Mouse (Mus musculus) erythroblast, embryonic 14.5 days (primary cell): ENCODE data around the gene Casq1. TPM values are rescaled to one million over a fixed set of nuclear protein-coding genes. Genes with fewer than 3 reads are reported as not detected.

ENCODE experiments used
- H3K27me3 ChIP-seq: 2 replicates; pipeline ENCODE4 v1.6.1; 2012; ENCODE audit warnings: inconsistent platforms; ENCODE audit not compliant: control insufficient read depth
- H3K36me3 ChIP-seq: 2 replicates; pipeline ENCODE4 v1.6.1; 2012; ENCODE audit warnings: mild to moderate bottlenecking, inconsistent platforms; ENCODE audit not compliant: control insufficient read depth
- H3K4me1 ChIP-seq: 2 replicates; pipeline ENCODE4 v1.6.1; 2012; ENCODE audit warnings: inconsistent platforms; ENCODE audit not compliant: control insufficient read depth
- H3K4me3 ChIP-seq: replicated peaks from 2 replicates; pipeline ENCODE3; 2012; ENCODE audit warnings: moderate library complexity, mild to moderate bottlenecking, inconsistent platforms
- H3K9me3 ChIP-seq: 2 replicates; pipeline ENCODE4 v1.6.1; 2012; ENCODE audit warnings: low read length, inconsistent platforms, mixed read lengths; ENCODE audit not compliant: control insufficient read depth
- GATA1 ChIP-seq: IDR thresholded peaks from 2 replicates; pipeline ENCODE4 v1.6.1; 2012; ENCODE audit warnings: low read length, inconsistent platforms, mixed read lengths
- TAL1 ChIP-seq: IDR thresholded peaks from 3 replicates; pipeline ENCODE4 v1.6.1; 2012; ENCODE audit warnings: low read length, inconsistent platforms, mixed read lengths
- polyA plus RNA-seq: library from polyadenylated mRNA; stranded (reverse); fragments of >175 nt; gene quantifications from 2 replicates; pipeline ENCODE4 v1.2.3, GENCODE M21; 2012

Casq1 gene
- polyA plus RNA-seq, 1 experiment: not detected

DNA sequence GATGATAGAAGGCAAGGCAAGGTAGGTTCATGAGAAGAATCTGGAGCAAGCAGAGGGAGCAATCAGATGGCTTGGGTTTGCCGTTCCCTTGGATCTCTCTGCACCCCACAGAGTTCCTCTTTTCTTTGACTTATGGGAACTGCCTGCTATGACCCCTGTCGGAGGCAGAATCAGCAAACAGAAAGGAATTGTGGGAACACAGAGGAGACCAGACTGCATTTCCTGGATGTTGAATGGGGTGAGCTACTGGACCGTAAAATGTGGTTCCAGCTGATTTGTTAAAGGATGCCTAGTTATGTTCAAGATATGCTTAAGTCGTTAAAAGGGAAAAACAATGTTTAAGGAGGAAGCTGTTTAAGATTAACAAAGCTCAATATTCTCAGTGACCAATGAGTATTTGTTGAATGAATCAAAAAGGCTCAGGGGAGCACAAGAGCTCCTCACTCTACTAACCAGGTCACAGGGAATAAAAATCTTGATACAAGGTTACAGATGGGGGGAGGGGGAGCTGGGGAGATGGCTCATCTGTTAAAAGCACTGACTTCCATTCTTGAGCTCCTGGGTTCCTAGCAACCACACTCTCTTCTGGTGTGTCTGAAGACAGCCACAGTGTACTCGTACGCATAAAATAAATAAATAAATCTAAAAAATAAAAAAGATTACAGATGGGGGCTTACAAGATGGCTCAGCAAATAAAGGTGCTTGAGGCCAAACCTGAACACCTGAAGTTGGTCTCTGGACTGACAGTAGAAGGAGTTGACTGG lies 21.5 kb upstream of the Casq1 start:
- Histone ChIP-seq H3K36me3 (no peaks in the 10 kb centered on the region), H3K4me1 (no peaks in the 10 kb centered on the region), H3K9me3 (no peaks in the 10 kb centered on the region), H3K27me3 (peaks cover 17% of the 10 kb centered on the region), H3K4me3 (no peak overlapping the region)
- TF ChIP-seq GATA1: no peak
- no peak for TF ChIP-seq TAL1

DNA sequence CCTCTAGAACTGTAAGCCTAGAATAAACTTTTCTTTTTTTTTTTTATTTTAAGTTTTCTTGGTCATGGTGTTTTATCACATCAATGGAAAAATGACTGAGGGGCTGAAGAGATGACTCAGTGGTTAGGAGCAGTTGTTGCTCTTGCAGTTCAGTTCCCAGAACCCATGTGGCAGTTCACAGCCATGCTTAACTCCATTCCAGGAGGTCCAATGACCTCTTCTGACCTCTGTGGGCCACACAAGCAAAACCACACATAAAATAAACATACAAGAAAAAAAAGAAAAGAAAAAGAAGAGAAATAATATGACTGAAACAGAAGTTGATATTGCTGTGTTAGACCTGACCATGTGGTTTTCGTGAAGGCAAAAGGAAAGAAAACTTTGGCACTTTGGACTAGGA lies 9.5 kb upstream of the Casq1 start:
- no peaks in the 10 kb centered on the region for H3K4me1 ChIP-seq
- TF ChIP-seq GATA1 (no peak), TAL1 (no peak)
- no peaks in the 10 kb centered on the region for H3K9me3 ChIP-seq
- H3K4me3 ChIP-seq: no peak overlapping the region
- no peaks in the 10 kb centered on the region for H3K27me3 ChIP-seq
- no peaks in the 10 kb centered on the region for H3K36me3 ChIP-seq

GRCm38 (mm10) chr1:172228209-172228608 lies 8.5 kb upstream of the Casq1 start:
- H3K4me1 ChIP-seq: no peaks in the 10 kb centered on the region
- no peaks in the 10 kb centered on the region for H3K27me3 ChIP-seq
- no peaks in the 10 kb centered on the region for H3K36me3 ChIP-seq
- no peak for TF ChIP-seq TAL1
- no peak for TF ChIP-seq GATA1
- H3K4me3 ChIP-seq: no peak overlapping the region
- H3K9me3 ChIP-seq: no peaks in the 10 kb centered on the region

GRCm38 (mm10) chr1:172221297-172222063 lies 1.8 kb upstream of the Casq1 start:
- H3K36me3 ChIP-seq: no peaks in the 10 kb centered on the region
- TF ChIP-seq GATA1: no peak
- TF ChIP-seq TAL1: no peak
- H3K4me1 ChIP-seq: peaks cover 7% of the 10 kb centered on the region
- no peak overlapping the region for H3K4me3 ChIP-seq
- no peaks in the 10 kb centered on the region for H3K9me3 ChIP-seq
- H3K27me3 ChIP-seq: no peaks in the 10 kb centered on the region

DNA sequence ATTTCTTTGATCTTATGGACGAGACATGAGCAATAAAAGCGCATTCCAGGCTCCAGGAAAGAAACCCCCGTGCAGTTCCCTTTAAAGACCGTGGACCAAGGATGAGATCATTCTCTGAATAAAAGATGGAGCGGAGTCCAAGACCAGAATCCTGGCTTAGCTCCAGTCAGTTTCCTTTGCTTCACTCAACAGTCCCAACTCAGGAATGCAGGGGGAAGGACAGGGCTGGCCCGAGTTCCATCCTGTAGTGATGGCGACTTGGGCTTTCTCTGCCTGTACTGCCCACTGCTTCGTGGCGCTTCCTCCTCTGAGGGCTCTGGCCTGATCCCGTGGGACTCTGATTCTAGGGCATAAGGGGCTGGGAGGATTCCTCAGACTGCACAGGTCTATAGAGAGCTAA lies 746 bp upstream of the Casq1 start:
- Histone ChIP-seq H3K4me1 (peaks cover 7% of the 10 kb centered on the region), H3K9me3 (no peaks in the 10 kb centered on the region), H3K4me3 (no peak overlapping the region), H3K36me3 (no peaks in the 10 kb centered on the region), H3K27me3 (no peaks in the 10 kb centered on the region)
- TF ChIP-seq GATA1 (no peak), TAL1 (no peak)

DNA sequence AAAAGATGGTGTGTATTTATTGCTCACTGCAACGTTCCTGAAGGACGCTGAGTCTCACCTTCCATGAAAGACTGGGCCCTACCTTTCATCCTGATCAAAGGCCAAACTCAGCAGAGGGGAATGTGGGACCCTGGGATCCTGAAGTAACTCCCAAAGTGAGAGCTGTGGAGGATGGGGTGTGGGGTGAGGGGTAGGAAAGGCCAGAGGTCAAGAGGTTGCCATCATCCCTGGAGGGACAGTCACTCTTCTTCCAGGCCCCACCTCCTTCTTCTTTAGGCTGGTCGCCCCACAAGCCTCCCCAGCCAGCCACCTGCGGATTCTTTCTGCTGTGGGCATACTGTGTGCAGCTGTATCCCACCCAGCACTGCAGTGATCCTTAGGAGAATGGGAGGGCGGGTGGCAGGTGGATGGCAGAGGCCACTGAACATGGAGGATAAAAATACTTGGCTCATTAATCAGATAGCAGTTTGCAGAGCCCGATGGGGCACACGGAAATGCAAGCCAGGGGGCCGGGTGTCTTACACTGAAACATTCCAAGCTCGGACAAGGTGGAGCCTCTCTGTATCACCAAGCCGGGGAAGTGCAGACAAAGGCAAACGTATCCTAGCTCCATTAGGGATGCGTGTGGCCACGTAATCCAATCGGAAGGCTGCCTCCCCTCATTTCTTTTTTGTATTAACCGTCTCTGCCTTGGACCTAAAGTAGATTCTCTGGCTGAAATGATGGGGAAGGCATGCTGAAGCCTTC lies 1.3 kb downstream of the Casq1 start:
- no peak for TF ChIP-seq GATA1
- TF ChIP-seq TAL1: no peak
- Histone ChIP-seq H3K27me3 (no peaks in the 10 kb centered on the region), H3K9me3 (no peaks in the 10 kb centered on the region), H3K4me1 (peaks cover 7% of the 10 kb centered on the region), H3K4me3 (no peak overlapping the region), H3K36me3 (no peaks in the 10 kb centered on the region)

DNA sequence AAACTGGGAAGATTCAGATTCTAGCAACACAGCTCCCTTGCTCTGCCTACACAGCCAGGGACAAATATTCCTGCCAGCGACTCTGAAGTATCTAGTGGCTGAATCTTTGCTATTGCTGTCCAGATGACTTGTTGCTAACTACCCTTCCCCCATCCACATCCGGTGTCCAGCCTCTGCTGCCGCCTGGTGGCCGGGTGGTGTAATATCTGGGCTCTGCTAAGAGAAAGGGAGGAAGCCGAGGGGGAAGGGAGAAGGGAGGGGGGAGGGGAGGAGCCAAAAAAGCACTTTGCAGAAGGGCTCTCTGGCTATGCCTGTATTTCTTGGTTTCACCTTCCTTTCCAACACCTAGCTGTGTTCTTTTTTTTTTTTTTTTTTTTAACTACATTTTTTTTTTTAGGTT lies 2.5 kb downstream of the Casq1 start:
- no peaks in the 10 kb centered on the region for H3K36me3 ChIP-seq
- peaks cover 7% of the 10 kb centered on the region for H3K4me1 ChIP-seq
- H3K9me3 ChIP-seq: no peaks in the 10 kb centered on the region
- TF ChIP-seq TAL1 (no peak), GATA1 (no peak)
- H3K27me3 ChIP-seq: peaks cover 7% of the 10 kb centered on the region
- H3K4me3 ChIP-seq: no peak overlapping the region

DNA sequence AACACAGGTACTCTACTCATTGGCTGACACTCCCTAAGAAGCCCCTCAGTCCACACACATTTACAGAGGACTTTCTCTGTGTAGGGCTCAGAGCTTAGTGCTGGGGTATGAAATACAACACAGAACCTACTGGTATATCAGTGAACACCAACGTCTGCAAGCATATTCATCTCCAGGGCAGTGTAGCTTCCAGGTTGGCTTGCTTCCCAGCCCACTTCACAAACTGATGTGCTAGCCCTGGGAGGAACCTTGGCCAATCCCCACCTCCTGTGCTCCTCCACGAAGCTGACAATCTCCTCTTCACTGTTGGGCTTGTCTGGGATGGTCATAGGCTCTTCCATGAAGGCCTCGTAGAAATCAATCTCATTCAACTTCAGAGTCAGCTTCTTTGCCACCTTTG lies 4.9 kb downstream of the Casq1 start:
- no peak overlapping the region for H3K4me3 ChIP-seq
- TF ChIP-seq TAL1 (no peak), GATA1 (no peak)
- no peaks in the 10 kb centered on the region for H3K9me3 ChIP-seq
- peaks cover 9% of the 10 kb centered on the region for H3K27me3 ChIP-seq
- peaks cover 7% of the 10 kb centered on the region for H3K4me1 ChIP-seq
- H3K36me3 ChIP-seq: no peaks in the 10 kb centered on the region

- H3K36me3 ChIP-seq: no peaks in the 10 kb centered on the region
- H3K4me3 ChIP-seq: no peak overlapping the region
- peaks cover 9% of the 10 kb centered on the region for H3K27me3 ChIP-seq
- TF ChIP-seq GATA1 (no peak), TAL1 (no peak)
- H3K9me3 ChIP-seq: no peaks in the 10 kb centered on the region
- peaks cover 7% of the 10 kb centered on the region for H3K4me1 ChIP-seq
Observed at GRCm38 (mm10) chr1:172213771-172214170, 5.9 kb downstream of the Casq1 start.
